Mouse (Mus musculus): ENCODE results near the gene Cst3.

DNA sequence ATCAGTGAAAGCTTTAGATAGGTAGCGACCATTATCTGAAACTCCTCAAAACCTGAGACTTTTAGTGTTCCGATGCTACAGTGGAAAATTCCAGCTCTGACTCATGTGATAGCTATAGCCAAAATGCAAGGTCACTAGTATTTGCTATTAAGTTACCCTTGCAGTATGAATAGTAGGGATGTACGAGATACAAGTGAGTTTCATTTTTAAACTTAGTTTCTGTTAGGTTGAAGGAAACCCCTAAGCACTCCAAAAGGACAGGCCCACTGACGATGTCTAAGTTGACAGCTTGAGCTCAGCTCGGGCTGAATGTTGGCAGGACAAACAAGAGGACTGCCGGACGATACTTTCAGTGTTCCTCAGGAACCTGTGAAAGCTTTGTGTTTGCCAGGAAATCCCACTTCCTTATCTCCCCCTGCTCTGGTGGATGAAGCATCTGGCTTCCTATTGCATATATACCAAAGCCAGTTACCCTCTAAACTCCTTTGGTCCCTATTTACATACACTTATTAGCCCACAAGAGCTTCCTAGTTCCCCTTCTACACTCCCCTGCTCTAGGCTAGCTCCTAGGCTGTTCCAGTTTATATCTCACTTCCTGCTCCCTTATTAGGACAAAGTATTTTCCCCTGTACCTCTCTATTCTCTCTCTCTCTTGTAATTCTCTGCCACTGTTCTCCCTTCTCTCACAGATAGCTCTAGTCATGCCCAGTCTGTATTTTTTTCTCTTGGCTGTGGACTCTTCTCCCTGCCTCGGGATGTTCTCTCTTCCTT is 18.7 kb downstream of the Cst3 start:
- TF ChIP-seq CTCF (IDR thresholded peaks at IDR 0.05; ENCODE audit: control insufficient read depth, insufficient read depth, low read length) = no peak
- TF ChIP-seq POLR2A (IDR thresholded peaks at IDR 0.05; ENCODE audit: borderline replicate concordance, control insufficient read depth, low read depth, low read length) = no peak

Measured in bone marrow, adult 2 months (tissue).